Mouse (Mus musculus): ENCODE data around the gene Uhrf1bp1l. TPM values are rescaled to one million over a fixed set of nuclear protein-coding genes. Genes with fewer than 3 reads are reported as not detected.

Uhrf1bp1l gene
- polyA plus RNA-seq, 1 experiment from 2014 or later: 32.7 TPM

DNA sequence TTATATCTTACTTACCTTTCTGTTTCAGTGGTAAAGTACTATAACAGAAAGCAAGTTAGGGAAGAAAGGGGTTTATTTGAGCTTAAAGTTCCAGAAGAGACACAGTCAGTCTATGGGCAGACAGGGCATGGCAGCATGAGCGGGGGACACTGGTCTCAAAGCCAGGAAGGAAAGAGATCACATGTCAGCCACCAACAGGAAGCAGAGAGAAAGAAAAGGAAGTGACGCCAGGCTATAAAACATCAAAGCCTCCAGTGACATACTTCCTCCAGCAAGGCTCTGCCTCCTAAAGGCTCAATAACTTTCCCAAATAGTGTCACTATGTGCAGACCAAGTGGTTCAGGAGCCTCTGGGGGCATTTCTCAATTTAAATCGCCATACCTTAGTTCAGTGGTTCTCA lies 124.0 kb downstream of the Uhrf1bp1l start:
- Histone ChIP-seq H3K4me1 (0 out of 2 replicates have a peak, but pooled peaks cover 2% of the 10 kb centered on the region), H3K4me2 (replicated peaks) (no peak overlapping the region), H3K9ac (no peak overlapping the region), H3K27ac (no peak overlapping the region), H3K4me3 (no peak overlapping the region), H3K36me3 (no peaks in the 10 kb centered on the region), H3K27me3 (no peaks in the 10 kb centered on the region), H3K9me3 (replicated peaks) (no peaks in the 10 kb centered on the region)
- WGBS: 87% methylated on average over 3 of the region's 3 CpGs
- no peak for ATAC-seq (ENCODE audit: low FRiP score)

Other genes starting within 250 kb of the Uhrf1bp1l start
- not detected in 2 replicates for gene Nr1h4, start 211.4 kb upstream of the Uhrf1bp1l start, polyA plus RNA-seq (2016; fragmentation: Nextera tagmentation; extraction: Ambion mirVana)
- 2.0 and 2.6 TPM in 2 replicates for gene Slc17a8, start 123.7 kb upstream of the Uhrf1bp1l start, polyA plus RNA-seq (2016; fragmentation: Nextera tagmentation; extraction: Ambion mirVana)
- 11.8 and 15.7 TPM in 2 replicates for gene Scyl2, start 58.7 kb upstream of the Uhrf1bp1l start, polyA plus RNA-seq (2016; fragmentation: Nextera tagmentation; extraction: Ambion mirVana)
- gene Actr6, start 12.7 kb upstream of the Uhrf1bp1l start, polyA plus RNA-seq (2016; fragmentation: Nextera tagmentation; extraction: Ambion mirVana): 42.5 and 51.2 TPM in 2 replicates
- 26.1 and 26.2 TPM in 2 replicates for gene Anks1b, start 128.5 kb downstream of the Uhrf1bp1l start, polyA plus RNA-seq (2016; fragmentation: Nextera tagmentation; extraction: Ambion mirVana)

Data from hindbrain, embryonic 12.5 days (tissue).